Mouse (Mus musculus): Measurements from ENCODE around the gene Arhgdib.

DNA sequence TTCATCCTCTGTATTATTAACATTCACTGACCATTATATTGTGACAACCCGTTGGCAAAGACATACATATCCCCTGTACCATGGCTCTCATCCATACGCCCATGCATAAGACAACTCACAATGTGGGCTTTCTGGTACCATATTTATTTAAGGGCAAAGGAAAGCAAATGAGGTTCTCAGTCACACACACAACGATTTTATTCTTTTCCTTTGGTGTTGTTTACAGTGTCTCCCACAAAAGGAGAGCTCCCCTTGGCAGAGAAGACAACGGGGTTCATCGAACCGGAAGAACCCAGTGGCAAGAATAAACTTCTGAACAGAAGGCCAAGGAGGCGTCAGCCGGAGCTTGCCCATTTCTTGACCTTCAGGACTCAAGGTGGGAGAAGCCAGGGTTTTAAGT lies 18.2 kb downstream of the Arhgdib start, which contains the start of gene Pde6h:
- no peak for TF ChIP-seq POLR2A (IDR thresholded peaks at IDR 0.05; ENCODE audit: control insufficient read depth, extremely low read depth, insufficient read depth, low read length, poor library complexity)
- no peak for TF ChIP-seq CTCF (IDR thresholded peaks at IDR 0.05; ENCODE audit: borderline replicate concordance, control insufficient read depth, extremely low read depth, insufficient read depth, low read length, poor library complexity)
